In genomic region chr12:52396178-52396841, GRCm38 (mm10) we compare ENCODE assay signal across 8 mouse cellular contexts.
A peak's percentile ranks its signal among the peaks of the same experiment; 100 is the strongest.
DNase-seq lines count a peak whose midpoint lies in the region; ATAC-seq and TF ChIP-seq lines count a peak whose summit lies in the region.

No protein-coding gene starts in this region.

- DNase-seq in lung, embryonic 14.5 days = peak; percentile 32
- no peak for DNase-seq in lung, adult 2 months
- peak; percentile 77 for DNase-seq in cerebellum, adult 9-10 months
- DNase-seq in gastrocnemius, postnatal 14 days = peak; percentile 59
- peak; percentile 31 for DNase-seq in right cerebral cortex, postnatal 4 days
- DNase-seq in T-cell, adult 2 months (ENCODE audit: low spot score) = no peak

- no peaks in the 10 kb centered on the region for H3K36me3 ChIP-seq in lung, embryonic 14.5 days (ENCODE audit: insufficient read depth)
- no peaks in the 10 kb centered on the region for H3K36me3 ChIP-seq in kidney, embryonic 14.5 days (ENCODE audit: control insufficient read depth, insufficient read depth, low read length)
- no peaks in the 10 kb centered on the region for H3K36me3 ChIP-seq in limb, embryonic 15.5 days

- no peaks in the 10 kb centered on the region for H3K9me3 ChIP-seq in lung, embryonic 14.5 days (ENCODE audit: low read depth, low read length)
- no peaks in the 10 kb centered on the region for H3K9me3 ChIP-seq in kidney, embryonic 14.5 days (ENCODE audit: control insufficient read depth, low read length)
- H3K9me3 ChIP-seq in limb, embryonic 15.5 days = no peaks in the 10 kb centered on the region

- 41% methylated on average over 14 of the region's 14 CpGs for WGBS in lung, embryonic 14.5 days
- whole genome bisulfite sequencing in lung, adult 2 months = 55% methylated on average over 14 of the region's 14 CpGs
- 34% methylated on average over 14 of the region's 14 CpGs for WGBS in kidney, embryonic 14.5 days
- WGBS in limb, embryonic 15.5 days = 37% methylated on average over 14 of the region's 14 CpGs

- ATAC-seq in lung, embryonic 14.5 days (ENCODE audit: insufficient read depth) = no peak
- ATAC-seq in kidney, embryonic 14.5 days (ENCODE audit: low FRiP score, low TSS enrichment) = 0 out of 2 replicates have a peak, but pooled peaks have one; percentile 43
- ATAC-seq in limb, embryonic 15.5 days (ENCODE audit: insufficient number of reproducible peaks, low FRiP score, low TSS enrichment, low read depth) = no peak

- 0 out of 2 replicates have a peak, but pooled peaks cover 2% of the 10 kb centered on the region for H3K4me1 ChIP-seq in lung, embryonic 14.5 days (ENCODE audit: insufficient read depth)
- H3K4me1 ChIP-seq in lung, adult 2 months (ENCODE audit: control insufficient read depth, insufficient read depth, low read length) = no peaks in the 10 kb centered on the region; the same call in 1 of the 2 replicates
- 0 out of 2 replicates have a peak, but pooled peaks cover 5% of the 10 kb centered on the region for H3K4me1 ChIP-seq in kidney, embryonic 14.5 days (ENCODE audit: control insufficient read depth, insufficient read depth, low read length)
- peaks cover 7% of the 10 kb centered on the region for H3K4me1 ChIP-seq in limb, embryonic 15.5 days

- TF ChIP-seq POLR2A in lung, adult 2 months (IDR thresholded peaks at IDR 0.05; ENCODE audit: borderline replicate concordance, extremely low read depth, low read depth, low read length) = no peak

- no peaks in the 10 kb centered on the region for H3K27me3 ChIP-seq in lung, embryonic 14.5 days (ENCODE audit: insufficient read depth, low read length)
- no peaks in the 10 kb centered on the region for H3K27me3 ChIP-seq in kidney, embryonic 14.5 days (ENCODE audit: control insufficient read depth, insufficient read depth, low read length)
- H3K27me3 ChIP-seq in limb, embryonic 15.5 days = no peaks in the 10 kb centered on the region

- TF ChIP-seq CTCF in lung, embryonic 14.5 days (IDR thresholded peaks at IDR 0.05; ENCODE audit: low read depth) = no peak
- TF ChIP-seq CTCF in lung, adult 2 months (IDR thresholded peaks at IDR 0.05; ENCODE audit: insufficient read depth, low read length) = no peak

- H3K27ac ChIP-seq in lung, embryonic 14.5 days (ENCODE audit: low read depth) = no peak overlapping the region
- no peak overlapping the region for H3K27ac ChIP-seq in kidney, embryonic 14.5 days (ENCODE audit: low read depth, low read length)
- 0 out of 2 replicates have a peak overlapping the region, but pooled peaks have one; percentile 4 for H3K27ac ChIP-seq in limb, embryonic 15.5 days

- H3K4me3 ChIP-seq in lung, embryonic 14.5 days (ENCODE audit: low read depth, low read length) = no peak overlapping the region
- H3K4me3 ChIP-seq in lung, adult 2 months (replicated peaks; ENCODE audit: extremely low read depth, low read depth, low read length) = no peak overlapping the region
- no peak overlapping the region for H3K4me3 ChIP-seq in kidney, embryonic 14.5 days (ENCODE audit: low read length)
- H3K4me3 ChIP-seq in limb, embryonic 15.5 days = no peak overlapping the region

- intact Hi-C loops in gastrocnemius, postnatal 14 days (cut with DNase I; ENCODE audit: low total_unique reads) = no loop called here

- no peak overlapping the region for H3K9ac ChIP-seq in lung, embryonic 14.5 days
- no peak overlapping the region for H3K9ac ChIP-seq in kidney, embryonic 14.5 days (ENCODE audit: low read depth, low read length)
- no peak overlapping the region for H3K9ac ChIP-seq in limb, embryonic 15.5 days

- H3K4me2 ChIP-seq in lung, embryonic 14.5 days = no peak overlapping the region
- H3K4me2 ChIP-seq in kidney, embryonic 14.5 days (replicated peaks; ENCODE audit: low read depth, low read length) = no peak overlapping the region
- no peak overlapping the region for H3K4me2 ChIP-seq in limb, embryonic 15.5 days

Comparison
In these comparisons a context has a peak if more than half of its experiments do, and no peak if none do; other contexts are left out.
1. DNase-seq: peak in lung, embryonic 14.5 days (single experiment), cerebellum, adult 9-10 months (single experiment), gastrocnemius, postnatal 14 days (single experiment) and right cerebral cortex, postnatal 4 days (single experiment); none in lung, adult 2 months (single experiment) and T-cell, adult 2 months (single experiment).